Mouse (Mus musculus): ENCODE measurements around the gene Olfr872.
"Not testable (repeated sequence)": the region's sequence is repeated elsewhere in the genome, so short reads cannot be mapped to it uniquely, and the experiment has no call there.

Gene Olfr872

DNA sequence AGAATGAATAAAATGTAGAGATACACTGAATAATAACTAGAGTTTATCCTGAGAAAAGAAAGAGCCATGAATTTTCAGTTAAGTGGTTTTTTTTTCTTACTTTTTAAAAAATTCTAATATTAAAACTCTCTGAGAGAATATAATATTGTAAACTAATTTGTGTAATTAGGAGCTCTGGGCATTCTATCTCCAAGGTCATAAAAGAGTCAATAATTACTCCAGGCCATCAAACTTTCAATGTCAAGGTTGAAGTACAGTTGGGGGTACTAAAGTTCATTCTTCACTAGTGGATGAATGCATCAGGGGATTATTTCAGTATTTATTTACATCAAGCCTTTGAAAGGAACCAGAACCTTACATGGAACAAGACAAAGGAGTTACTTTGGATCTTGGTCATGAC, at the start of gene Olfr872:
Olfr872 (plus strand) TSS at position 301 of the 400 bp plus-strand sequence.
- DNase-seq (ENCODE audit: low spot score) = no peak

DNA sequence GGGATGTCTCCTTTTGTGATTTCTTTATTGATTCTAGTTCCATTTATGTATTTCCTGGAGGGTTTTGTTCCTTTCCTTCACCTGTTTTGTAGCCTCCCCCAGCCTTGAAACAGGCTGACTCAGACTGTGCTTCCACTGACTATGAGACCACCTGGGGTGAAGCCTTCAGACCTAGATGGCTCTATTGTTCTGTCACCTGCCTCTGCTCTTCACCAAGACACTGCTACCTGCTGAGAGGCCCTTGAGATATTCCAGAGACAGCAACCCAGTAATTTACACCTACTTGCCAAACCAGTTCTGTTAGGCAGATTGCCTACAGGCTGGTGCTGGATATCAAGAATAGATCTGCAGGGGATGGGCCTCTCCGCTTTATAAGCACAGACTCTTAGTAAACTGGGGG, 34.8 kb upstream of the Olfr872 start:
- no peak for DNase-seq (ENCODE audit: low spot score)

DNA sequence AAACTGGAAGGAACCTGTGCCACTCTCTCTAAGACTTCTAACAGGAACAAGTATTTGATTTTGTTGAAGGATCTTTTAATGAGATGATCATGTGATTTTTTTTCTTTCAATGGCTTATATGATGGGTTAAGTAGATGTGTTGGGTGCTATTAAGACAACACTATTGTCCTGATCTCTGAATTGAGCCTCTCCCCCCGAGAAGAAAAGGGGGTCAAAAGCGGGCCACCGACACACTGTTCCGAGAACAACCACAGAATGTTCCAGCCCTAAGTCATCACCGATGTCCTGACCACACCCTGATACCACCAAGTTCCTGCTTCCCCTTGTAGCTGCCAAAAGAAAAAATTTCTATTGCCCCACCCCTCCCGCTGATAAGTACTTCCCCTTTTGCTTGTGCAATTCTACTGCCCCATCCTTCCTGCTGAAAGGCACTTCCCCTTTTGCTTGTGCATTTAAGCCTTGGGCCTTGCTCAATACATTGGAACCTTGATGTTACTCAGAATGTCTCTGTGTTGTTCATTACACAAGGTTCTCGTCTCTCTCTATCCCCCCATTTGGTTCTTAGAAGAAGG, 33.4 kb upstream of the Olfr872 start:
- DNase-seq (ENCODE audit: low spot score) = not testable (repeated sequence)

DNA sequence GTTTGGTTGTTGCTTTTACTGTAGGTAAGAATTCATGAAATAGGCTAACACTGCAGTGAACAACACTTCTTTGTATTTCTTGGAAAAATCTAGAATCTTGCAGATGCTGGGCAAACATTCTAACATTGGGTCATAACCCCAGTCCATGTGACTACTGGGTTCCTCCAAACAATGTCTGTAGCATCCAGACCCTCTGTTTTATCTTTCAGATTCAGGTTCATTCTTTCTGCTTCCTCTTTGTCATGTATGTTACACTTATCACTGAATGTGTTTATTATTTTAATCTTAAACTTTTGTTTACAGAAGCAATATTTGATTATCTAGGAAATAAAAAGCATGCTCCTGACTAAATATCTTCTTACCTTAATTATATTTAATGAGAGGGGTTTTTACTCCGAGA, 26.1 kb upstream of the Olfr872 start:
- no peak for DNase-seq (ENCODE audit: low spot score)

DNA sequence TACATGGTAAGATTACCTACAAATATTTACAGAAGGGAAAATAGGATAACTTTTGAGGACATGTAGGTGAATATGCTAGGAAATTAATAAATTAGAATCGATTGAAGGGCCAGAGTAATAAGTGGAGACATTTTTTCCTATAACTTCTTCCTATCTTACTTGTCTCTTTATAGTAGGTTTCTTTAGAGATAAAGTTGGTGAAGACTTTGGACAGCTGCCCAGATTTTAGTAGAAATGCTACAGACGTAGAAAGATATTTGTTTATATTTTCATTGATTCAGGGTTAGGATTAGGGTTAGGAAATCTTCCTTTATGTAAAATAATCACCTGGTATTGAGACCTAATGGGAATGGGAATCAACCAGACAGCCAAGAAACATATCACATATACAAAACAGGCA, 25.4 kb upstream of the Olfr872 start:
- DNase-seq (ENCODE audit: low spot score) = no peak

DNA sequence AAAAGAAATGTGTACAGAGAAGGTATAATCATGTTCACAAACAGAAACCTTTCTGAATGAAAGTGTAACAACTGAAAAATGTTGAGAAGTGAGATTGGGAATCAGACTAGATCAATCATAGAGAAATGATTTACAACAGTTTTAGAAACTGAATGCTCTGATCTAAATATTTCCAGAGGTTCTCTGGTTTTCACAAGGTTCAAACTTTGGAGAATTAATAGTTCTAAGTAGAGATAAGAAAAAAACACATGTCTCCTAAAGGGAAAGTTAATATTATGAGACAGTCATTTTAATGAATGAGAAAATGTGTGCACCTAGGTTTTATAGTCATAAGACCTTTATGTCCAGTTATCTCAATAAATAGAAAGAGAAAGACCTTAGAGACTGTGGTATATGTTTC, 25.0 kb upstream of the Olfr872 start, which contains the start of gene Olfr871:
Olfr871 (plus strand) TSS at position 301 of the 400 bp plus-strand sequence.
- no peak for DNase-seq (ENCODE audit: low spot score)

DNA sequence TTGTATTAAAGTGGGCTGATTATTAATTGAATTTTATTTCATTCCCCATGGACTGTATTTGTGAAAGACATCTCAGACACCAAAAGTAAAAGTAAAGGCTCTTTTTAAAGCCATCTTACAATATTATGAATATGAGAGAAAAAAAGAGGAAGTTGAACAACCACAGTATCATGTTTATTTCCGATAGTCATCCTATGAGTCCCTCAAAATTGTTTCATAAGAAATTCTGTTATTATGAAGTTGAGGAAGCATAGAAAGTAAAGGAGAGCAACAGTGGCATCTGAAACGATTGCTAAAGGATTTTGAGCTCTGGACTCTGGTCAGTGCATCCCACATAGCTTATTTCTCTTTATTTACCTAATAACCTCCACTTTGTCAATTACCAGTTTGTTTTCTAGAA, 459 bp downstream of the Olfr872 start:
- no peak for DNase-seq (ENCODE audit: low spot score)

DNA sequence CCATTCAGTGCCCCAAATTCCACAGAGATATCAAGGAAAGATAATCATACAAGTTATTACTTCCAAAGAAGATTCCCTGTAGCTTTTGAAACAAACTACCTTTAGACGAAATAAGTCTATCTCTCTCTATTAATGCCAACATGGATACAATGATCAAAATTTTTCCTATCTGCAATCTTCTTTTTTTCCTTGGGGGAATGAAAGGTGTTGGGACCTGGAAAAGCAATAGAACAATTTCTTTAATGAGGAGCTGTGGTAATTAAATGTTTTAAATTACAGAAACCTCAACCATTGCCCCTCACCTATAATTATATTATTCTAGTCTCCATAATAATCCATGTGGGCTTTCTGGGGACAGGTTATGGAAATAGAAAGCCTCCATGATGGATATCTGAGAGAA, 45.1 kb downstream of the Olfr872 start, which contains the start of gene Olfr39:
Olfr39 (plus strand) TSS at position 301 of the 400 bp plus-strand sequence.
- no peak for DNase-seq (ENCODE audit: low spot score)

DNA sequence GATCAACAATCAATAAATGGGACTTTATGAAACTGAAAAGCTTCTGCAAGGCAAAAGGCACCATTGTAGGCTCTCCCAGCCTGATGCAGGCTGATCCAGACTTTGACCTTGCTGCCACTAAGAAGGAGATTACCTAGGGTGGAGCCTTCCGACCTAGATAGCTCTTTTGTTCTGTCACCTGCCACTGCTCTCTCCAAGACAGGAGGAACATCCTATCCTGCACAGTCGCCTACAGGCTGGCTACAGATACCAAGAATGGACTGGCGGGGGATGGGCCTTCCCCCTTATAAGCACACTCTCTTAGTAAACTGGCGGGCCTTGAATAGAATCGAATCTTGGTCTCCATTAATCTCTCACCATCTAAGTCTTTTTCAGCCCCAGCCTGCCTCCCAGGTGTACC, 58.6 kb downstream of the Olfr872 start:
- DNase-seq (ENCODE audit: low spot score) = not testable (repeated sequence)

DNA sequence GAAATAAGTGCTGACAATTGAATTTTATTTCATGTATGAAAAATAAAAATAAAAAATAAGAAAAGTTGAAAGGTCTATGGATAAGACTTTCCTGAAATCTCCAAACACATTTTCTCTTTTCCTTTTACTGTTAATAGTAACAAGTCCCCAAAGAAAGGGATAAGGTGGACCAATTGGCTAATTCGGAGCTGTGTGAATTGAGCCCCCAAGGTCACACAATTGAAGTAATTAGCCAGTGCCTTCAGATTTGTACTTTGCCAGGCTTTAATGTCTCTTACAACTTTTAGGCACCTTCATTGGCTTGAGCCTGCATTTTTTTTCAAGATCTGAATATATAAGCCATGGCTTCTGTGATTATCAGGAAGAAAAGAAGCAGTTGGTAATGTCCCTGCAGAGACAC, 61.3 kb downstream of the Olfr872 start, which contains the start of gene Olfr873:
Olfr873 (plus strand) TSS at position 301 of the 400 bp plus-strand sequence.
- no peak for DNase-seq (ENCODE audit: low spot score)
